Mouse (Mus musculus) small intestine, adult 2 months (tissue): ENCODE data around the gene Lonp1.

Experiments used
- CTCF ChIP-seq: fragments of 200-500 bp; IDR thresholded peaks from 2 replicates; pipeline ENCODE4 v1.5.1; 2012; ENCODE audit warnings: low read depth, mild to moderate bottlenecking, control low read depth, inconsistent platforms, low read length, moderate library complexity, mixed read lengths; ENCODE audit not compliant: insufficient replicate concordance, insufficient read length; ENCODE audit errors: extremely low read depth
- POLR2A ChIP-seq: fragments of 200-500 bp; IDR thresholded peaks from 2 replicates; pipeline ENCODE4 v1.6.1; 2012; ENCODE audit warnings: low read depth, mild to moderate bottlenecking, control low read depth, inconsistent platforms, low read length, moderate library complexity

- TF ChIP-seq POLR2A, result no peak; the same call in 1 of the 2 replicates
- peak; percentile 46; the same call in 1 of the 2 replicates for TF ChIP-seq CTCF
Measured at GRCm38 (mm10) chr17:56609452-56610171, 17.1 kb downstream of the Lonp1 start, which contains the start of gene 2410015M20Rik.
